Mouse (Mus musculus) B cell, adult 2 months (primary cell): ENCODE results near the gene Scgb1b7.
"Not testable (repeated sequence)": the region's sequence is repeated elsewhere in the genome, so short reads cannot be mapped to it uniquely, and the experiment has no call there.

ENCODE experiments used
- DNase-seq, 2 experiments: peaks; one replicate each; pipeline ENCODE4 v3.0.0; 2022

The Scgb1b7 gene

GRCm38 (mm10) chr7:31712365-31712764, at the start of gene Scgb1b7:
Scgb1b7 (plus strand) TSS chr7:31712665.
- DNase-seq, result not testable (repeated sequence)

GRCm38 (mm10) chr7:31705657-31706056, 6.8 kb upstream of the Scgb1b7 start, which contains the start of gene Scgb2b7:
Scgb2b7 (minus strand) TSS chr7:31705757.
- not testable (repeated sequence) for DNase-seq
